Mouse (Mus musculus): ENCODE results near the gene Dhx30.

DNA sequence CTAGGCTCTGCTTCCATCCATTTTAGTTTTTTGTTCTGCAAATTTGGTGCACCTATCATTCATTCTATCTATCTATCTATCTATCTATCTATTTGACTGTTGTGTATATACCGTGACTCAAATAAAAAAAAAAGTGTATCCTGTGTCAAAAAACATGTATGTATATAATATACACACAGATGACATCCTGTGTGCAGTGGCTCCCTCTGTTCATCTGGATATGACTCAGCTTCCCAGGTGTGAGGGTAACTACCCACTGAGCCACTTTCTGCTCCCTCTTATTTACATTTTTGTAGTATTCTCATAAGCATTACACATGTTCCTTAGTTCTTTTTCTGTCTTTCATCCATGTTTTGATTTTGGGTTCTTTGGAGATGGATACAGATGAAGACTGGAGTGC lies 24.5 kb upstream of the Dhx30 start:
- TF ChIP-seq POLR2A (IDR thresholded peaks at IDR 0.05; ENCODE audit: insufficient read depth, low read length) (no peak), CTCF (IDR thresholded peaks at IDR 0.05; ENCODE audit: low read depth, low read length) (no peak)

All from ES-Bruce4 (cell line).